Mouse (Mus musculus): ENCODE data around the gene Anks1b. TPM values are rescaled to one million over a fixed set of nuclear protein-coding genes. Genes with fewer than 3 reads are reported as not detected.

The Anks1b gene
- polyA plus RNA-seq, 1 experiment from 2014 or later: 46.0 TPM

- Histone ChIP-seq H3K4me2 (replicated peaks) (no peak overlapping the region), H3K4me3 (replicated peaks) (no peak overlapping the region), H3K27me3 (peaks cover 3% of the 10 kb centered on the region; the same call in 1 of the 2 replicates), H3K27ac (no peak overlapping the region), H3K36me3 (no peaks in the 10 kb centered on the region), H3K4me1 (replicated peaks) (no peaks in the 10 kb centered on the region), H3K9me3 (no peaks in the 10 kb centered on the region), H3K9ac (replicated peaks) (no peak overlapping the region)
- WGBS: 23% methylated on average over 7 of the region's 7 CpGs
- no peak for ATAC-seq
Measured at GRCm38 (mm10) chr10:90081630-90082029, 208.3 kb downstream of the Anks1b start.

GRCm38 (mm10) chr10:90093877-90094276 lies 220.6 kb downstream of the Anks1b start:
- Histone ChIP-seq H3K9ac (replicated peaks) (no peak overlapping the region), H3K9me3 (no peaks in the 10 kb centered on the region), H3K36me3 (peaks cover 4% of the 10 kb centered on the region; the same call in 1 of the 2 replicates), H3K27ac (no peak overlapping the region), H3K4me3 (replicated peaks) (no peak overlapping the region), H3K4me1 (replicated peaks) (no peaks in the 10 kb centered on the region), H3K4me2 (replicated peaks) (no peak overlapping the region), H3K27me3 (no peaks in the 10 kb centered on the region)
- ATAC-seq: no peak
- 77% methylated on average over 6 of the region's 6 CpGs for WGBS

GRCm38 (mm10) chr10:90112662-90113061 lies 239.4 kb downstream of the Anks1b start:
- Histone ChIP-seq H3K9ac (replicated peaks) (no peak overlapping the region), H3K4me3 (replicated peaks) (no peak overlapping the region), H3K9me3 (no peaks in the 10 kb centered on the region), H3K36me3 (no peaks in the 10 kb centered on the region), H3K4me2 (replicated peaks) (no peak overlapping the region), H3K4me1 (replicated peaks) (no peaks in the 10 kb centered on the region), H3K27ac (no peak overlapping the region), H3K27me3 (no peaks in the 10 kb centered on the region)
- WGBS: 72% methylated on average over 5 of the region's 5 CpGs
- ATAC-seq: no peak

GRCm38 (mm10) chr10:90116867-90117266 lies 243.6 kb downstream of the Anks1b start:
- ATAC-seq: no peak

GRCm38 (mm10) chr10:90117836-90118235 lies 244.5 kb downstream of the Anks1b start:
- 95% methylated on average over 2 of the region's 2 CpGs for WGBS
- no peaks in the 10 kb centered on the region for H3K4me1 ChIP-seq (replicated peaks)

More at GRCm38 (mm10) chr10:90116867-90117266, 243.6 kb downstream of the Anks1b start:
- Histone ChIP-seq H3K27me3 (no peaks in the 10 kb centered on the region), H3K36me3 (no peaks in the 10 kb centered on the region), H3K27ac (no peak overlapping the region), H3K9me3 (no peaks in the 10 kb centered on the region), H3K4me2 (replicated peaks) (no peak overlapping the region), H3K4me3 (replicated peaks) (no peak overlapping the region), H3K4me1 (replicated peaks) (no peaks in the 10 kb centered on the region), H3K9ac (replicated peaks) (no peak overlapping the region)
- WGBS: 90% methylated on average over 3 of the region's 3 CpGs

GRCm38 (mm10) chr10:90137538-90137937 lies 264.2 kb downstream of the Anks1b start:
- Histone ChIP-seq H3K27me3 (no peaks in the 10 kb centered on the region), H3K36me3 (0 out of 2 replicates have a peak, but pooled peaks cover 6% of the 10 kb centered on the region), H3K4me1 (replicated peaks) (no peaks in the 10 kb centered on the region), H3K9me3 (no peaks in the 10 kb centered on the region; the same call in 1 of the 2 replicates), H3K27ac (no peak overlapping the region), H3K4me2 (replicated peaks) (no peak overlapping the region), H3K9ac (replicated peaks) (no peak overlapping the region), H3K4me3 (replicated peaks) (no peak overlapping the region)
- ATAC-seq: no peak

More at GRCm38 (mm10) chr10:90117836-90118235, 244.5 kb downstream of the Anks1b start:
- no peak overlapping the region for H3K27ac ChIP-seq
- no peaks in the 10 kb centered on the region for H3K9me3 ChIP-seq
- no peak overlapping the region for H3K4me2 ChIP-seq (replicated peaks)
- H3K36me3 ChIP-seq: no peaks in the 10 kb centered on the region
- no peaks in the 10 kb centered on the region for H3K27me3 ChIP-seq
- no peak overlapping the region for H3K9ac ChIP-seq (replicated peaks)
- no peak overlapping the region for H3K4me3 ChIP-seq (replicated peaks)
- ATAC-seq: no peak

GRCm38 (mm10) chr10:90140947-90141346 lies 267.6 kb downstream of the Anks1b start:
- no peak overlapping the region for H3K4me3 ChIP-seq (replicated peaks)
- H3K4me2 ChIP-seq (replicated peaks): no peak overlapping the region
- H3K4me1 ChIP-seq (replicated peaks): no peaks in the 10 kb centered on the region
- ATAC-seq: no peak
- no peaks in the 10 kb centered on the region for H3K36me3 ChIP-seq
- H3K27ac ChIP-seq: no peak overlapping the region
- no peak overlapping the region for H3K9ac ChIP-seq (replicated peaks)
- H3K9me3 ChIP-seq: no peaks in the 10 kb centered on the region
- H3K27me3 ChIP-seq: no peaks in the 10 kb centered on the region

GRCm38 (mm10) chr10:90144444-90144843 lies 271.1 kb downstream of the Anks1b start:
- Histone ChIP-seq H3K36me3 (no peaks in the 10 kb centered on the region), H3K4me3 (replicated peaks) (no peak overlapping the region), H3K9me3 (0 out of 2 replicates have a peak, but pooled peaks cover 3% of the 10 kb centered on the region), H3K27me3 (no peaks in the 10 kb centered on the region), H3K27ac (no peak overlapping the region), H3K4me1 (replicated peaks) (no peaks in the 10 kb centered on the region), H3K9ac (replicated peaks) (no peak overlapping the region), H3K4me2 (replicated peaks) (no peak overlapping the region)
- WGBS: 98% methylated on average over 1 of the region's 1 CpGs
- ATAC-seq: no peak

- Histone ChIP-seq H3K27ac (no peak overlapping the region), H3K36me3 (no peaks in the 10 kb centered on the region), H3K9me3 (0 out of 2 replicates have a peak, but pooled peaks cover 3% of the 10 kb centered on the region), H3K4me2 (replicated peaks) (no peak overlapping the region), H3K4me1 (replicated peaks) (no peaks in the 10 kb centered on the region), H3K27me3 (no peaks in the 10 kb centered on the region), H3K4me3 (replicated peaks) (no peak overlapping the region), H3K9ac (replicated peaks) (no peak overlapping the region)
- no peak for ATAC-seq
Measured at GRCm38 (mm10) chr10:90151510-90151909, 278.2 kb downstream of the Anks1b start.

GRCm38 (mm10) chr10:90169941-90170580 lies 296.8 kb downstream of the Anks1b start:
- Histone ChIP-seq H3K4me2 (replicated peaks) (no peak overlapping the region), H3K36me3 (no peaks in the 10 kb centered on the region), H3K9ac (replicated peaks) (no peak overlapping the region), H3K27me3 (no peaks in the 10 kb centered on the region), H3K9me3 (no peaks in the 10 kb centered on the region), H3K4me1 (replicated peaks) (no peaks in the 10 kb centered on the region), H3K4me3 (replicated peaks) (no peak overlapping the region), H3K27ac (no peak overlapping the region)
- 91% methylated on average over 6 of the region's 6 CpGs for WGBS
- no peak for ATAC-seq

- no peaks in the 10 kb centered on the region for H3K36me3 ChIP-seq
Measured at GRCm38 (mm10) chr10:90190366-90190765, 317.1 kb downstream of the Anks1b start.

GRCm38 (mm10) chr10:90196936-90197335 lies 323.6 kb downstream of the Anks1b start:
- no peak overlapping the region for H3K4me2 ChIP-seq (replicated peaks)
- H3K27ac ChIP-seq: no peak overlapping the region
- no peak overlapping the region for H3K4me3 ChIP-seq (replicated peaks)
- no peaks in the 10 kb centered on the region for H3K36me3 ChIP-seq
- H3K9ac ChIP-seq (replicated peaks): no peak overlapping the region
- ATAC-seq: no peak
- WGBS: 92% methylated on average over 5 of the region's 5 CpGs
- H3K27me3 ChIP-seq: no peaks in the 10 kb centered on the region
- H3K9me3 ChIP-seq: no peaks in the 10 kb centered on the region
- H3K4me1 ChIP-seq (replicated peaks): no peaks in the 10 kb centered on the region

More at GRCm38 (mm10) chr10:90190366-90190765, 317.1 kb downstream of the Anks1b start:
- WGBS: 62% methylated on average over 5 of the region's 5 CpGs
- Histone ChIP-seq H3K4me1 (replicated peaks) (peaks cover 4% of the 10 kb centered on the region; the same call in 1 of the 2 replicates), H3K9ac (replicated peaks) (no peak overlapping the region), H3K27ac (no peak overlapping the region), H3K4me3 (replicated peaks) (no peak overlapping the region), H3K4me2 (replicated peaks) (no peak overlapping the region), H3K27me3 (no peaks in the 10 kb centered on the region), H3K9me3 (no peaks in the 10 kb centered on the region)
- ATAC-seq: no peak

GRCm38 (mm10) chr10:90210044-90210443 lies 336.7 kb downstream of the Anks1b start:
- H3K36me3 ChIP-seq: no peaks in the 10 kb centered on the region
- no peak overlapping the region for H3K4me2 ChIP-seq (replicated peaks)
- no peak for ATAC-seq
- H3K4me3 ChIP-seq (replicated peaks): no peak overlapping the region
- H3K27ac ChIP-seq: no peak overlapping the region
- H3K9ac ChIP-seq (replicated peaks): no peak overlapping the region
- no peaks in the 10 kb centered on the region for H3K27me3 ChIP-seq
- no peaks in the 10 kb centered on the region; the same call in 1 of the 2 replicates for H3K4me1 ChIP-seq (replicated peaks)
- no peaks in the 10 kb centered on the region for H3K9me3 ChIP-seq
- WGBS: 95% methylated on average over 6 of the region's 6 CpGs
